Comparison of ENCODE assay signal across 8 mouse cellular contexts in genomic region chr13:46735219-46735807, GRCm38 (mm10). TPM values are rescaled to one million over a fixed set of nuclear protein-coding genes. Genes with fewer than 3 reads are reported as not detected.
DNase-seq lines count a peak whose midpoint lies in the region; ATAC-seq and TF ChIP-seq lines count a peak whose summit lies in the region.

No protein-coding gene starts in this region.

- TF ChIP-seq CTCF in cortical plate, adult 2 months (IDR thresholded peaks at IDR 0.05; ENCODE audit: extremely low read depth, insufficient read depth, low read length) = no peak

- H3K36me3 ChIP-seq in kidney, embryonic 16.5 days (ENCODE audit: insufficient read depth, low read length) = no peaks in the 10 kb centered on the region
- no peaks in the 10 kb centered on the region for H3K36me3 ChIP-seq in hindbrain, embryonic 15.5 days
- H3K36me3 ChIP-seq in midbrain, embryonic 14.5 days (ENCODE audit: control insufficient read depth, insufficient read depth, low read length) = no peaks in the 10 kb centered on the region

- no peaks in the 10 kb centered on the region for H3K27me3 ChIP-seq in kidney, embryonic 16.5 days (ENCODE audit: insufficient read depth, low read length)
- 0 out of 2 replicates have a peak, but pooled peaks cover 3% of the 10 kb centered on the region for H3K27me3 ChIP-seq in hindbrain, embryonic 15.5 days
- H3K27me3 ChIP-seq in midbrain, embryonic 14.5 days (ENCODE audit: control insufficient read depth, insufficient read depth, low read length) = 0 out of 2 replicates have a peak, but pooled peaks cover 3% of the 10 kb centered on the region

- peak overlapping the region; percentile 91 for H3K4me2 ChIP-seq in kidney, embryonic 16.5 days (replicated peaks; ENCODE audit: low read depth, low read length)
- H3K4me2 ChIP-seq in hindbrain, embryonic 15.5 days = peak overlapping the region; percentile 73
- peak overlapping the region; percentile 53 for H3K4me2 ChIP-seq in midbrain, embryonic 14.5 days (ENCODE audit: low read length)

- DNase-seq in kidney, adult 9 months = no peak
- no peak for DNase-seq in midbrain, embryonic 14.5 days
- no peak for DNase-seq in cerebellum, postnatal 25 days
- DNase-seq in thymus, postnatal 0 days (ENCODE audit: low spot score) = no peak
- no peak for DNase-seq in spleen, postnatal 4 days (ENCODE audit: low spot score in 2 of 2)

- TF ChIP-seq POLR2A in cortical plate, adult 2 months (IDR thresholded peaks at IDR 0.05; ENCODE audit: extremely low read depth, insufficient read depth, low read length) = no peak

- ATAC-seq in kidney, embryonic 16.5 days (ENCODE audit: low FRiP score, low TSS enrichment) = no peak
- no peak for ATAC-seq in hindbrain, embryonic 15.5 days (ENCODE audit: low FRiP score, low read depth)
- no peak for ATAC-seq in midbrain, embryonic 14.5 days (ENCODE audit: low FRiP score, low TSS enrichment)

- H3K4me3 ChIP-seq in kidney, embryonic 16.5 days (ENCODE audit: low read length) = peak overlapping the region; percentile 59
- H3K4me3 ChIP-seq in cortical plate, adult 2 months (ENCODE audit: insufficient read depth, low read length) = peak overlapping the region; percentile 45
- H3K4me3 ChIP-seq in hindbrain, embryonic 15.5 days = peak overlapping the region; percentile 36
- peak overlapping the region; percentile 28; the same call in 1 of the 2 replicates for H3K4me3 ChIP-seq in midbrain, embryonic 14.5 days (replicated peaks; ENCODE audit: low read depth, low read length)

- 38% methylated on average over 11 of the region's 11 CpGs for WGBS in kidney, embryonic 16.5 days
- WGBS in hindbrain, embryonic 15.5 days = 47% methylated on average over 11 of the region's 11 CpGs
- WGBS in midbrain, embryonic 14.5 days = 47% methylated on average over 11 of the region's 11 CpGs

- H3K9me3 ChIP-seq in kidney, embryonic 16.5 days (ENCODE audit: low read length) = no peaks in the 10 kb centered on the region
- no peaks in the 10 kb centered on the region for H3K9me3 ChIP-seq in hindbrain, embryonic 15.5 days
- no peaks in the 10 kb centered on the region for H3K9me3 ChIP-seq in midbrain, embryonic 14.5 days (ENCODE audit: control insufficient read depth, low read length)

- peaks cover 9% of the 10 kb centered on the region; the same call in 1 of the 2 replicates for H3K4me1 ChIP-seq in kidney, embryonic 16.5 days (ENCODE audit: insufficient read depth, low read length)
- H3K4me1 ChIP-seq in cortical plate, adult 2 months (ENCODE audit: control insufficient read depth, insufficient read depth, low read length) = peaks cover 2% of the 10 kb centered on the region; the same call in 1 of the 2 replicates
- peaks cover 14% of the 10 kb centered on the region for H3K4me1 ChIP-seq in hindbrain, embryonic 15.5 days (replicated peaks)
- H3K4me1 ChIP-seq in midbrain, embryonic 14.5 days (ENCODE audit: control insufficient read depth, insufficient read depth, low read length) = peaks cover 7% of the 10 kb centered on the region; the same call in 1 of the 2 replicates

- H3K9ac ChIP-seq in kidney, embryonic 16.5 days (replicated peaks; ENCODE audit: low read length) = peak overlapping the region; percentile 65
- H3K9ac ChIP-seq in hindbrain, embryonic 15.5 days = 0 out of 2 replicates have a peak overlapping the region, but pooled peaks have one; percentile 38
- H3K9ac ChIP-seq in midbrain, embryonic 14.5 days (replicated peaks; ENCODE audit: low read length) = peak overlapping the region; percentile 27; the same call in 1 of the 2 replicates

- peak overlapping the region; percentile 1; the same call in 1 of the 2 replicates for H3K27ac ChIP-seq in kidney, embryonic 16.5 days (ENCODE audit: low read length)
- 0 out of 2 replicates have a peak overlapping the region, but pooled peaks have one; percentile 39 for H3K27ac ChIP-seq in cortical plate, adult 2 months (ENCODE audit: insufficient read depth, low read length)
- H3K27ac ChIP-seq in hindbrain, embryonic 15.5 days (replicated peaks) = no peak overlapping the region
- H3K27ac ChIP-seq in midbrain, embryonic 14.5 days (replicated peaks; ENCODE audit: low read depth, low read length) = no peak overlapping the region

RNA-seq across cellular contexts. Expression of gene Nup153, which starts 7.6 kb away (rescaled TPM):
- polyA plus RNA-seq in kidney, embryonic 16.5 days (2015; fragmentation: Nextera tagmentation; extraction: Ambion mirVana) = 23.0 and 23.3 TPM in 2 replicates
- 28.4 and 31.9 TPM in 2 replicates for polyA plus RNA-seq in cortical plate, adult 2 months (2012; rRNA removed)
- 18.3 and 19.9 TPM in 2 replicates for polyA plus RNA-seq in hindbrain, embryonic 15.5 days (2015; fragmentation: Nextera tagmentation; extraction: Ambion mirVana)
- polyA plus RNA-seq in midbrain, embryonic 14.5 days (2014; fragmentation: Nextera tagmentation; extraction: Ambion mirVana) = 30.2 and 30.4 TPM in 2 replicates
- 19.5 and 22.2 TPM in 2 replicates for polyA plus RNA-seq in thymus, postnatal 0 days (2015; fragmentation: Nextera tagmentation; extraction: Ambion mirVana)

Comparison
In these comparisons a context has a peak if more than half of its experiments do, and no peak if none do; other contexts are left out.
1. H3K27ac ChIP-seq: peak in kidney, embryonic 16.5 days (single experiment) and cortical plate, adult 2 months (single experiment); none in hindbrain, embryonic 15.5 days (single experiment) and midbrain, embryonic 14.5 days (single experiment).
2. Peak in every context shown above with its lines, with median percentiles within 50 percentile points of each other: H3K4me2 ChIP-seq, H3K4me3 ChIP-seq and H3K9ac ChIP-seq.